Mouse (Mus musculus) forebrain, embryonic 10.5 days (tissue): ENCODE data around the gene Dhx8. TPM values are rescaled to one million over a fixed set of nuclear protein-coding genes. Genes with fewer than 3 reads are reported as not detected.

Experiments
- DNase-seq: peaks from one replicate; pipeline ENCODE4 v3.0.0-alpha.2; 2017; ENCODE audit warnings: low spot score; ENCODE audit errors: extremely low spot score
- H3K27ac ChIP-seq: fragments of 300-500 bp; sonication (generic); 2 replicates; pipeline ENCODE4 v1.5.1; 2016; ENCODE audit warnings: mild to moderate bottlenecking
- H3K27me3 ChIP-seq: fragments of 300-500 bp; sonication (generic); 2 replicates; pipeline ENCODE4 v1.6.1; 2016; ENCODE audit warnings: mild to moderate bottlenecking; ENCODE audit not compliant: poor library complexity, severe bottlenecking
- H3K36me3 ChIP-seq: fragments of 300-500 bp; sonication (generic); replicated peaks from 2 replicates; pipeline ENCODE4 v1.6.1; 2016; ENCODE audit warnings: mild to moderate bottlenecking, moderate library complexity
- H3K4me1 ChIP-seq: fragments of 300-500 bp; sonication (generic); 2 replicates; pipeline ENCODE4 v1.6.1; 2016
- H3K4me3 ChIP-seq: fragments of 300-500 bp; sonication (generic); 2 replicates; pipeline ENCODE4 v1.5.1; 2016; ENCODE audit warnings: mild to moderate bottlenecking, moderate library complexity
- H3K9me3 ChIP-seq: fragments of 300-500 bp; sonication (generic); 2 replicates; pipeline ENCODE4 v1.6.1; 2016; ENCODE audit warnings: mild to moderate bottlenecking, moderate library complexity
- WGBS: fragments of 180-500 bp; shearing (Covaris S2); methylation state at CpG from one replicate; pipeline ENCODE4 v1.1.7; 2016; 5-methylcytosine and 5-hydroxymethylcytosine counted together
- polyA plus RNA-seq: library from polyadenylated mRNA; unstranded; fragments of >200 nt; fragmentation: Nextera tagmentation; extraction: Ambion mirVana; gene quantifications from 2 replicates; pipeline ENCODE4 v1.2.1, GENCODE M21; 2016

Dhx8 gene
- polyA plus RNA-seq, 1 experiment from 2014 or later, result 51.2 TPM

DNA sequence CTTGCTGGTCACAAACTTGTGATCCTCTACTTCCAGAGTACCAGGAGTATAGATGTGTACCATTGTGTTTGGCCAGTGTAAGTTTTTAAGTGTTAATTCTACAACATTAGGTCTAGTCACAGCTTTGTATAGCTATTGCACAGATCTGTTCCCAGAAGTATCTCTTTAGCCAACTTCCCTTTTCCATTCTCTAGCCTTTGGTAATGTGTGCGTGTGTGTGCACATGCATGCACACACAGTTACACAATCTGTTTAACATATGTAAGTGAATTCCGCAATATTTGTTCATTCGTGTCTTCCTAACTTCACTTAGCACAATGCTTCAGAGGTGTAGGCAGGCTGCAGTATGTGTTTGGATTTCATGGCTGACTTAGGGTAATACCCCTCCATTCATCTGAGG is 26.8 kb downstream of the Dhx8 start:
- H3K4me1 ChIP-seq, result no peaks in the 10 kb centered on the region
- no peak overlapping the region for H3K4me3 ChIP-seq
- no peak overlapping the region for H3K27ac ChIP-seq
- DNase-seq, result no peak
- H3K9me3 ChIP-seq, result no peaks in the 10 kb centered on the region
- H3K27me3 ChIP-seq, result no peaks in the 10 kb centered on the region
- WGBS, result 94% methylated on average over 3 of the region's 3 CpGs
- H3K36me3 ChIP-seq, result peaks cover 95% of the 10 kb centered on the region

DNA sequence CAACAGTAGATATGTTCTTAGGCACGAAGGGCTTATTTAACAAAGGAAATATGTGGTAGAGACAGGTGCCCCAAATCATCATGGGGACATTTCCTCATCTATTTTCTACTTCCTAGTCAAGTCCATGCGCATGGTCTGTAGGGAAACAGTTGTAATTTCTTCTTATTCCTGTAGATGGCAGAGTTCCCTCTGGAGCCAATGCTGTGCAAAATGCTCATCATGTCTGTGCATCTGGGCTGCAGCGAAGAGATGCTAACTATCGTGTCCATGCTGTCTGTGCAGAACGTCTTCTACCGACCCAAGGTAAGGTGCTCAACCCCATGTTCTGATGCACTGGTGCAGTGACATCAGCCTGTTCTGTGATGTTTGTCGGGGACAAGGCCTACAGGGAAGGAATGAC is 31.0 kb downstream of the Dhx8 start:
- 73% methylated on average over 7 of the region's 7 CpGs for WGBS
- Histone ChIP-seq H3K36me3 (peaks cover 96% of the 10 kb centered on the region), H3K27me3 (no peaks in the 10 kb centered on the region), H3K4me3 (no peak overlapping the region), H3K4me1 (0 out of 2 replicates have a peak, but pooled peaks cover 6% of the 10 kb centered on the region), H3K27ac (no peak overlapping the region), H3K9me3 (no peaks in the 10 kb centered on the region)
- DNase-seq, result no peak

DNA sequence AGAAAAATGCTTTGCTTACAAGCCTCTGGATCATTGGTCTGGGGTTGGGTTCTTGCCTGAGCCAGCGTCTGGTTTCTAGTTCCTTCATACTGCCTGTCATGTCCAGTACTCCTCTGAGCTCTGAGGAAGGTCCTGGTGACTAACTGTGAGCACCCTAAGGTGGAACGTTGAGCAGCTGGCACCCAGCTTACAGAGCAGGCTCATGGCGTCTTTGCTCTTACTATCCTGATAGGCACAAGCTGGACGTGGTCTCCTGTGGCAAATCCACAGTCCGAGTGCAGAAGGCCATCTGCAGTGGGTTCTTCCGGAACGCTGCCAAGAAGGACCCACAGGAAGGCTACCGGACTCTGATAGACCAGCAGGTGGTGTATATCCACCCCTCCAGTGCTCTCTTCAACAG is 31.8 kb downstream of the Dhx8 start:
- 94% methylated on average over 8 of the region's 8 CpGs for WGBS
- no peaks in the 10 kb centered on the region for H3K9me3 ChIP-seq
- 0 out of 2 replicates have a peak, but pooled peaks cover 6% of the 10 kb centered on the region for H3K27me3 ChIP-seq
- no peak overlapping the region for H3K4me3 ChIP-seq
- H3K27ac ChIP-seq, result no peak overlapping the region
- DNase-seq, result no peak
- 0 out of 2 replicates have a peak, but pooled peaks cover 6% of the 10 kb centered on the region for H3K4me1 ChIP-seq
- peaks cover 96% of the 10 kb centered on the region for H3K36me3 ChIP-seq

DNA sequence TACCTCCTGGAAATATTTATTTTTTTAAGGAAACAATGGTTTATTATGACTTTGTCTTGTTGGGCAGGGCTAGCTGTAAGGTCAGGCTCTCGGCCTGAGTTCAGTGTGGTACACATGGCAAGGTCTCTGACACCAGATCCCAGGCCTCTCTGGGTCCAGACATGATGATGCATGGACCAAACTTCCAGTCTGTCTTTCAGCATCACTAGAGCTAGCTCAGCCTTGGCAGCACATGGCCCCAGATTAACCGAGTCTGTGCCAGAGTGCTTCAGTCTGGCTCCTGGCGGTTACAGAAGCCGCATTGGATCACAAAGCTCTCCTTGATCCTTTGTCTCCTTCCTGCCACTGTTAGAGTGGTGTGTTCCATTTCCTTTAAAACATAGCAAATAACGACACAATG is 34.6 kb downstream of the Dhx8 start:
- H3K4me1 ChIP-seq, result peaks cover 27% of the 10 kb centered on the region
- 83% methylated on average over 5 of the region's 5 CpGs for WGBS
- DNase-seq, result no peak
- no peak overlapping the region for H3K4me3 ChIP-seq
- peaks cover 81% of the 10 kb centered on the region for H3K36me3 ChIP-seq
- H3K27ac ChIP-seq, result no peak overlapping the region
- H3K9me3 ChIP-seq, result no peaks in the 10 kb centered on the region
- peaks cover 31% of the 10 kb centered on the region for H3K27me3 ChIP-seq

DNA sequence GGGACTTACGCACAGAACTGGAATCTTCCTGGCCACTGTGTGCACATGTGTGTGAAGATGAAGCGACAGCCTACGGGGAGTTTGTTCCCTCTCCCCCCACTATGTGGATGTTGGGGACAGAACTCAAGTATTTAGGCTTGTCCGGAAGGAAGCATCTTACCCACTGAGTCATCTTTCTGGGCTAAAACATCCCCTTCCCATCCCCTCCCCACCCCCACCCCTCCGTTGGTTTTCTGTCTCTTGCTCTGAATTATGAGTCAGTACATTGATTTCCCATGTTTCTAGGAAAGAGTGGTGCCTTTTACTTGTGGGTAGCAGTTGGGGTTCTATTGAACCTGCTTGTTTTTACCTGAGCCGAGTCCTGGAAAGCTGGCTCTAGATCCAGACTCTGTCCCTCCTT is 36.0 kb downstream of the Dhx8 start:
- no peak for DNase-seq
- Histone ChIP-seq H3K9me3 (no peaks in the 10 kb centered on the region), H3K27me3 (peaks cover 45% of the 10 kb centered on the region), H3K36me3 (peaks cover 70% of the 10 kb centered on the region), H3K4me3 (no peak overlapping the region), H3K4me1 (peaks cover 41% of the 10 kb centered on the region), H3K27ac (no peak overlapping the region)
- WGBS, result 92% methylated on average over 6 of the region's 6 CpGs

DNA sequence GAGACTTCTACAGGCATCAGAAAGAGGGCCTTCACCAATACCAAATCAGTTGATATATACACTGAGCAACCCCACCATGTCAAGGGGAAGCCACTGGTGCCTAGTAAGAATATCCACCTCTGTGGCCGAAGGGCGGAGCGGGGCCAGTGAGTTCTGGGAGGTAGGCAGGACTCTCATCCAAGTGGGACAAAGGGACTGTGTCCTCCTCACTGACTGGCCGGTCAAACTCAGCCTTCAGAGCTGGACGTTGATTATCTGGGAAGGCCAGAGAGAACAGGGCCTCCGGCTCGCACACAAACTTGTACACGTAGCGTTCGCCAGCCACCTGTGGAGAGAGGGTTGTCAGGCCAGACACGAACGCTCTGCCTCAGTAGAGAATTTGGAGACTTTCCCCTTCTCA is 37.5 kb downstream of the Dhx8 start:
- peaks cover 60% of the 10 kb centered on the region for H3K27me3 ChIP-seq
- H3K27ac ChIP-seq, result no peak overlapping the region
- 85% methylated on average over 12 of the region's 12 CpGs for WGBS
- DNase-seq, result no peak
- H3K9me3 ChIP-seq, result no peaks in the 10 kb centered on the region
- H3K4me1 ChIP-seq, result peaks cover 44% of the 10 kb centered on the region
- peaks cover 55% of the 10 kb centered on the region for H3K36me3 ChIP-seq
- no peak overlapping the region for H3K4me3 ChIP-seq

DNA sequence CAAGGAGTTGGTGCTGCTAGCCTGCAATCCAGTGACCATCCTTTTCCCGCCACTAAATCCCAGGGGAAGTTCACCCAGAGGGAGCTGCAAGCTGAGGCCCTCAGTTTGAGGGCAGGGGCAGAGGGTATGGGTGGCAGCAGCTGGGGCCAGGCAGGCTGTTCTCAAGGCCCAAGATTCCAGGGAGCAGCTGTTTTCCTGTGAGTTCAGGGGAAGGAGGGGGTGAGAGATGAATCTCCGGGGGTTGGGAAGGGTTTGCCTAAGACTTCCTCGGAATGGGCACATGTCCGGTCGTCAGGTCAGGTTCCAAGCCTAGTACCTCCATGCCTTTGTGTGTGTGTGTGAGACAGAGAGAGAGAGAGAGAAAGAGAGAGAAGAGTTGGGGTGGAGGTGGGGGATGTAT is 39.3 kb downstream of the Dhx8 start:
- peaks cover 78% of the 10 kb centered on the region for H3K27me3 ChIP-seq
- 8% methylated on average over 5 of the region's 5 CpGs for WGBS
- peak overlapping the region; percentile 34 for H3K4me3 ChIP-seq

DNA sequence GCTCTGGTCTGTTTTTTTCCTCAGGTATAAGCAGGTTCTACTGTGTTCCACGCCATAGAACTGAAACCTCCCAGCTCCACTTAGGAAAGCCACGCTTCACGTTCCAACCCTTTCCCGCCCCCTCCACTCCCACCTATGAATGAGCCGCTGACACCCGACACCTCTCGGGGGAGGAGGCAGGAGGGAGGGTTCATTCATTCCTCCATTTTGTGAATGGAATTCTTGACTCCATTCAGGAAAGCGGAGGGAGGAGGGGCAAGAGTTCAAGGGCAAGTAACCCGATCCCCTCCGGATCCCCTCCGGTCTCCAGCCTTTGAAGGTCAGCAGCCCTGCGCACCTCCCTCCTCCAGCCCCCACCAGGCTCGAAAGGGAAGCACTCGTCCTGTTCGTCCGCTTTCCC is 39.7 kb downstream of the Dhx8 start:
- H3K9me3 ChIP-seq, result no peaks in the 10 kb centered on the region

More for the DNA sequence above, 39.3 kb downstream of the Dhx8 start:
- H3K27ac ChIP-seq, result peak overlapping the region; percentile 78
- peaks cover 37% of the 10 kb centered on the region for H3K36me3 ChIP-seq
- DNase-seq, result no peak
- H3K4me1 ChIP-seq, result peaks cover 44% of the 10 kb centered on the region
- H3K9me3 ChIP-seq, result no peaks in the 10 kb centered on the region

DNA sequence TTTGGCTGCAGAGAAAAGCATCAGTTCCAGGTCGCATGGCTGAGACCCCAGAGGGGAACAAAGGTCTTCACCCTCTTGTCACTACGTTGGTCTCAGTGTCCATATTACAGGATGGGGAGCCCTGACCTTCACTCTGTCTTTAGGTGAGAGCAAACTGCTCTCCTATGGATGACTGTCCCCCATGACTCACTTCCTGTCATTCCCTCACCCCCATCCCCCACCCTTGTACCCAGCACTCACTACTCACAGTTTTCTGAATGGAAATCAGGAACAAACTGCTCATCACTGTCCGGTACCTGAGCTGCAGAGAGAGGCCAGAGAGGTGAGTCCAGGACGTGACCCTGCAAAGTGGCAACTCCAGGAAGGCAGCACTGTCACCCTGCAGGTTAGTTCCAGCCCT is 44.1 kb downstream of the Dhx8 start:
- Histone ChIP-seq H3K27me3 (peaks cover 96% of the 10 kb centered on the region), H3K4me3 (no peak overlapping the region), H3K27ac (no peak overlapping the region), H3K9me3 (no peaks in the 10 kb centered on the region), H3K36me3 (no peaks in the 10 kb centered on the region; the same call in 1 of the 2 replicates), H3K4me1 (peaks cover 34% of the 10 kb centered on the region)
- no peak for DNase-seq
- 68% methylated on average over 4 of the region's 4 CpGs for WGBS

More for the DNA sequence above, 39.7 kb downstream of the Dhx8 start:
- 2% methylated on average over 16 of the region's 16 CpGs for WGBS
- Histone ChIP-seq H3K27me3 (peaks cover 82% of the 10 kb centered on the region), H3K4me1 (peaks cover 44% of the 10 kb centered on the region), H3K27ac (peak overlapping the region; percentile 78), H3K4me3 (peak overlapping the region; percentile 34), H3K36me3 (peaks cover 33% of the 10 kb centered on the region)
- DNase-seq, result peak; percentile 89

DNA sequence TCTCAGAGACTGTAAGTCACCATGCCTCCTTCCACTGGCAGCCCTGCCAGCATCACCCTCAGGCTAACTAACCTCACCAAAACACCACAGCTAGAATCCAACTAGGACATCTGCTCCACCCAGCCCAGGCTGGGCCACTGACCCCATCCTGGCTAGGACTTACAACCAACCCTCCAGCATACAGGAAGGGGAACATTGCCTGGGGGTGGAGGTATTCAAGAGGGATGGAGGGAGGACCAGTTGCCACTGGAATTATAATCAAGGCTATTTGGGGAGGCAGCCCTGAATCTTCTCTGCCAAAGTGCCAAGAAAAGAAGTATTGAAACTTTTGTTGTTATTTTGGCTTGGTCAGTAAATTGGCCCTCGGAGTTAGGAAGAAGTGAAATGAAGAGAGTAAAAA is 50.4 kb downstream of the Dhx8 start:
- Histone ChIP-seq H3K9me3 (no peaks in the 10 kb centered on the region), H3K4me3 (0 out of 2 replicates have a peak overlapping the region, but pooled peaks have one; percentile 62), H3K36me3 (no peaks in the 10 kb centered on the region), H3K4me1 (peaks cover 48% of the 10 kb centered on the region), H3K27me3 (peaks cover 96% of the 10 kb centered on the region), H3K27ac (no peak overlapping the region)
- DNase-seq, result no peak
- WGBS, result 57% methylated on average over 1 of the region's 1 CpGs

DNA sequence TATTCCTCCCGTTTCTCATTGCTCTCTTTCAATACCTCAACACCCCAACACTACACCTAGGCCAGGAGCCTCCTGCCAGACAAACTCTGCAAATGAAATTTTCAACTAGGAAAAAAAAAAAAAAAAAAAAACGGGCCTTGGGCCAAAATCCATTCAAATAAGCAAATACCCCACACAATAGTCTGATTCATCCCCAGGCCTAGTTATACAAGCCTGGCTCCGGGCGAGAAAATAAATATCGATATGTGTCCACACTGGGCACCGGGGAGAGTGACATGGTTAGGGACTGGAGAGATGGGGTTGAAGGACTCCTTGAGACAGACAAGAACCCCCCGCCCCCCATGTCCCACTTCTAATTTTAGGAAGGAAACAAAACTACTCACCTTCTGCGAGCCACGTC is 50.9 kb downstream of the Dhx8 start:
- Histone ChIP-seq H3K27ac (peak overlapping the region; percentile 85; the same call in 1 of the 2 replicates), H3K4me1 (peaks cover 48% of the 10 kb centered on the region), H3K27me3 (peaks cover 96% of the 10 kb centered on the region), H3K36me3 (no peaks in the 10 kb centered on the region), H3K4me3 (peak overlapping the region; percentile 62), H3K9me3 (no peaks in the 10 kb centered on the region)
- no peak for DNase-seq
- 34% methylated on average over 9 of the region's 9 CpGs for WGBS

DNA sequence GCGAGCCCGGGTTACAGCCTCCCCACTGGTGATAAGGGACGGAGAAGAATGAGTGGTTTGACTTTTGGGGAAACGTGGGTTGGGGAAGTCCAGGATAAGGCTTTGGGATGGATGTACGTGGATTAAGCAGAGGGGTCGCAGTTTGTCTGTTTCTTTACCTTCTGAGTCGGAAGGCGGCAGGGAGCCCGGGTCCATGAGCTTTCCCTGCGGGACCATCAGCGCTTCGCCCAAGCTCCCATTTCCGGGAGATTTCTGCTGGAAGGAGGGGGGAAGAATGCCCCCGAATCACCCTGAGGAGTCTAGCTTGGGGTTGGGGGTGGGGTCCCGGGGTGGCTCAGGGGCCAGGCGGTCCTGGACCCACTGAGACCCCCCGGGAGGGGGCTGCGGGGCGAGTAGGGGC is 51.4 kb downstream of the Dhx8 start:
- 1% methylated on average over 16 of the region's 19 CpGs for WGBS
- Histone ChIP-seq H3K4me3 (peak overlapping the region; percentile 62), H3K9me3 (no peaks in the 10 kb centered on the region), H3K4me1 (peaks cover 51% of the 10 kb centered on the region), H3K27me3 (peaks cover 97% of the 10 kb centered on the region), H3K36me3 (no peaks in the 10 kb centered on the region), H3K27ac (peak overlapping the region; percentile 85)
- DNase-seq, result no peak

DNA sequence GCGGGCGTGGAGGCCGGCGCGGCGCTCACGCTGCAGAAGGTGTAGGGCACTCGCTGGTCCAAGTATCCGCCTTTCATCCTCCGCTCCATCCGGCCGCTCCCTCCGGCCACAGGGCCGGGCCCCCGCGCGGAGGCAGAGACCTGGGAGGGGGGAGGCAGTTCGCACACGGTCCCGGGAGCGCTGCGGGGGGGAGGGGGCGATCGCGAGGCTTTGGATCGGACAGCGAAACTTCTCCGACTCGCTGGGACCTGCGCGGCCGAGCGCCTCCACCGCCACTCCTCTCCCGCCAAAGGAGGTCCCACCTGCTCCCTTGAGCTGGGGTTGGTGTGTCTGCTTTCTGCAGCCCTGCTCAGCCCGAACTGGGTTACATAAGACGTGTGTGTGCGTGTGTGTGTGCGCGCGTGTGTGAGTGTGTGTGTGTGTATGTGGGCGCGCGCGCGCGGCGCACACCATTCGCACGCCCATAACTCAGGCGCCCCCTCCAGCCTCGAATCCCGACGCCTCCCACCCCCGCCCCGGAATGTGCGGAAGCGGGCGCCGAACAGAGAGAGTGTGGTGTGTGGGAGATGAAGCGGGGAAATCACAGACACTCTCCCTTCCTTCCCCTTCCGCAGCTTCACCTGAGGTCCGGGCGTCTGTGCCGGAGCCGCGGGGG is 51.9 kb downstream of the Dhx8 start:
- peaks cover 100% of the 10 kb centered on the region for H3K27me3 ChIP-seq
- WGBS, result under 1% methylated on average over 62 of the region's 67 CpGs
- peak overlapping the region; percentile 85 for H3K27ac ChIP-seq

More for the DNA sequence above, 51.9 kb downstream of the Dhx8 start:
- no peaks in the 10 kb centered on the region for H3K9me3 ChIP-seq
- H3K4me3 ChIP-seq, result peak overlapping the region; percentile 62
- no peaks in the 10 kb centered on the region for H3K36me3 ChIP-seq
- H3K4me1 ChIP-seq, result peaks cover 51% of the 10 kb centered on the region
- no peak for DNase-seq
